Comparison of ENCODE assay signal across 9 mouse cellular contexts in genomic region chr11:118212636-118213112, GRCm38 (mm10). TPM values are rescaled to one million over a fixed set of nuclear protein-coding genes. Genes with fewer than 3 reads are reported as not detected.
A peak's percentile ranks its signal among the peaks of the same experiment; 100 is the strongest.
DNase-seq lines count a peak whose midpoint lies in the region; ATAC-seq and TF ChIP-seq lines count a peak whose summit lies in the region.
"Had no signal": no experiment of that assay in that cellular context is flagged by ENCODE, and none has a peak within 500 bp of the region (broad histone marks: within the 10 kb centered on the region; RNA-seq: fewer than 3 reads in every experiment).

No protein-coding gene starts in this region.

- H3K4me1 ChIP-seq in forebrain, embryonic 10.5 days: peaks cover 59% of the 10 kb centered on the region
- H3K4me1 ChIP-seq in forebrain, embryonic 11.5 days (replicated peaks; ENCODE audit: control insufficient read depth, insufficient read depth, low read length): peaks cover 15% of the 10 kb centered on the region; the same call in 1 of the 2 replicates
- peaks cover 51% of the 10 kb centered on the region for H3K4me1 ChIP-seq in thymus, adult 2 months (replicated peaks; ENCODE audit: control insufficient read depth, insufficient read depth, low read length)
- H3K4me1 ChIP-seq in limb, embryonic 11.5 days (ENCODE audit: control insufficient read depth, insufficient read depth, low read length): peaks cover 43% of the 10 kb centered on the region
- H3K4me1 ChIP-seq in stomach, embryonic 16.5 days (ENCODE audit: control insufficient read depth, insufficient read depth, low read length): peaks cover 55% of the 10 kb centered on the region

- TF ChIP-seq CTCF in thymus, adult 2 months (IDR thresholded peaks at IDR 0.05; ENCODE audit: borderline replicate concordance, control insufficient read depth, extremely low read depth, insufficient read depth, low read length, poor library complexity): no peak

- no peaks in the 10 kb centered on the region for H3K27me3 ChIP-seq in forebrain, embryonic 10.5 days (ENCODE audit: poor library complexity, severe bottlenecking)
- no peaks in the 10 kb centered on the region for H3K27me3 ChIP-seq in forebrain, embryonic 11.5 days (ENCODE audit: control insufficient read depth, insufficient read depth, low read length)
- no peaks in the 10 kb centered on the region for H3K27me3 ChIP-seq in thymus, adult 2 months (ENCODE audit: control insufficient read depth, insufficient read depth, low read length)
- no peaks in the 10 kb centered on the region for H3K27me3 ChIP-seq in limb, embryonic 11.5 days (ENCODE audit: control insufficient read depth, insufficient read depth, low read length)
- no peaks in the 10 kb centered on the region for H3K27me3 ChIP-seq in stomach, embryonic 16.5 days (ENCODE audit: control insufficient read depth, insufficient read depth, low read length)
- H3K27me3 ChIP-seq: embryonic facial prominence, embryonic 12.5 days had no signal

- intact Hi-C loops in heart, postnatal 36 days (cut with DNase I): loop anchor here (5.0 kb wide), 1 partner anchor 40 kb away; no protein-coding TSS in a partner anchor

- H3K4me2 ChIP-seq in forebrain, embryonic 11.5 days (ENCODE audit: low read depth, low read length, severe bottlenecking): no peak overlapping the region
- 0 out of 2 replicates have a peak overlapping the region, but pooled peaks have one; percentile 2 for H3K4me2 ChIP-seq in limb, embryonic 11.5 days (ENCODE audit: low read depth, severe bottlenecking)
- peak overlapping the region; percentile 27; the same call in 1 of the 2 replicates for H3K4me2 ChIP-seq in stomach, embryonic 16.5 days (ENCODE audit: low read depth, low read length)
- H3K4me2 ChIP-seq: embryonic facial prominence, embryonic 12.5 days had no signal

- H3K27ac ChIP-seq in forebrain, embryonic 10.5 days: peak overlapping the region; percentile 66; the same call in 1 of the 2 replicates
- H3K27ac ChIP-seq in forebrain, embryonic 11.5 days (ENCODE audit: low read depth, low read length): no peak overlapping the region
- peak overlapping the region; percentile 1; the same call in 1 of the 2 replicates for H3K27ac ChIP-seq in thymus, adult 2 months (ENCODE audit: control insufficient read depth, insufficient read depth, low read length)
- no peak overlapping the region; the same call in 1 of the 2 replicates for H3K27ac ChIP-seq in limb, embryonic 11.5 days (replicated peaks; ENCODE audit: low read depth, low read length)
- H3K27ac ChIP-seq in stomach, embryonic 16.5 days (ENCODE audit: low read length): peak overlapping the region; percentile 87
- H3K27ac ChIP-seq: embryonic facial prominence, embryonic 12.5 days had no signal

- no peak for TF ChIP-seq POLR2A in thymus, adult 2 months (IDR thresholded peaks at IDR 0.05; ENCODE audit: control insufficient read depth, extremely low read depth, insufficient read depth, low read length, poor library complexity)

- no peak overlapping the region for H3K4me3 ChIP-seq in forebrain, embryonic 10.5 days
- H3K4me3 ChIP-seq in forebrain, embryonic 11.5 days (ENCODE audit: low read depth, low read length): no peak overlapping the region
- H3K4me3 ChIP-seq in thymus, adult 2 months (ENCODE audit: control insufficient read depth, insufficient read depth, low read length): no peak overlapping the region
- no peak overlapping the region for H3K4me3 ChIP-seq in limb, embryonic 11.5 days (ENCODE audit: low read depth, low read length)
- H3K4me3 ChIP-seq in stomach, embryonic 16.5 days (replicated peaks; ENCODE audit: low read length): 0 out of 2 replicates have a peak overlapping the region, but pooled peaks have one; percentile 8
- H3K4me3 ChIP-seq: embryonic facial prominence, embryonic 12.5 days had no signal

- WGBS in forebrain, embryonic 10.5 days: 79% methylated on average over 7 of the region's 7 CpGs
- 76% methylated on average over 7 of the region's 7 CpGs for WGBS in forebrain, embryonic 11.5 days
- WGBS in thymus, adult 2 months: 43% methylated on average over 7 of the region's 7 CpGs
- WGBS in limb, embryonic 11.5 days: 71% methylated on average over 7 of the region's 7 CpGs
- 49% methylated on average over 7 of the region's 7 CpGs for WGBS in stomach, embryonic 16.5 days

- no peak for ATAC-seq in forebrain, embryonic 11.5 days (replicated peaks; ENCODE audit: low FRiP score)
- no peak for ATAC-seq in limb, embryonic 11.5 days (ENCODE audit: insufficient number of reproducible peaks, low FRiP score, low TSS enrichment, low read depth)
- ATAC-seq in stomach, embryonic 16.5 days (ENCODE audit: insufficient read depth, low FRiP score): peak; percentile 59

- no peaks in the 10 kb centered on the region for H3K9me3 ChIP-seq in forebrain, embryonic 10.5 days
- H3K9me3 ChIP-seq in forebrain, embryonic 11.5 days (ENCODE audit: control insufficient read depth, low read length): no peaks in the 10 kb centered on the region
- H3K9me3 ChIP-seq in limb, embryonic 11.5 days (ENCODE audit: control insufficient read depth, low read length): no peaks in the 10 kb centered on the region
- H3K9me3 ChIP-seq in stomach, embryonic 16.5 days (replicated peaks; ENCODE audit: control insufficient read depth, low read length): no peaks in the 10 kb centered on the region
- H3K9me3 ChIP-seq: embryonic facial prominence, embryonic 12.5 days had no signal

- no peak for DNase-seq in forebrain, embryonic 10.5 days (ENCODE audit: extremely low spot score, low spot score)
- DNase-seq in forebrain, embryonic 11.5 days (ENCODE audit: low spot score): no peak
- no peak for DNase-seq in thymus, adult 2 months
- DNase-seq in thymus, postnatal 4 days: no peak
- DNase-seq in limb, embryonic 11.5 days (ENCODE audit: low spot score): no peak
- DNase-seq in thymus, postnatal 14 days: no peak
- DNase-seq in heart, postnatal 36 days: no peak

- H3K36me3 ChIP-seq in forebrain, embryonic 10.5 days (replicated peaks): no peaks in the 10 kb centered on the region
- no peaks in the 10 kb centered on the region for H3K36me3 ChIP-seq in forebrain, embryonic 11.5 days (ENCODE audit: control insufficient read depth, insufficient read depth, low read length)
- H3K36me3 ChIP-seq in thymus, adult 2 months (ENCODE audit: control insufficient read depth, insufficient read depth, low read length): no peaks in the 10 kb centered on the region
- H3K36me3 ChIP-seq in limb, embryonic 11.5 days (ENCODE audit: control insufficient read depth, insufficient read depth, low read length): no peaks in the 10 kb centered on the region
- H3K36me3 ChIP-seq in stomach, embryonic 16.5 days (ENCODE audit: control insufficient read depth, insufficient read depth, low read length): no peaks in the 10 kb centered on the region
- H3K36me3 ChIP-seq: embryonic facial prominence, embryonic 12.5 days had no signal

- no peak overlapping the region for H3K9ac ChIP-seq in forebrain, embryonic 11.5 days (ENCODE audit: low read length)
- H3K9ac ChIP-seq in limb, embryonic 11.5 days (ENCODE audit: low read length): no peak overlapping the region
- H3K9ac ChIP-seq in stomach, embryonic 16.5 days (ENCODE audit: low read length): 0 out of 2 replicates have a peak overlapping the region, but pooled peaks have one; percentile 44
- H3K9ac ChIP-seq: embryonic facial prominence, embryonic 12.5 days had no signal

RNA-seq across cellular contexts. Expression of gene Cyth1, which starts 35.7 kb away (rescaled TPM):
- polyA plus RNA-seq in forebrain, embryonic 10.5 days (2016; fragmentation: Nextera tagmentation; extraction: Ambion mirVana): 10.1 and 11.5 TPM in 2 replicates
- 11.5 and 12.1 TPM in 2 replicates for polyA plus RNA-seq in forebrain, embryonic 11.5 days (2014; fragmentation: Nextera tagmentation; extraction: Ambion mirVana)
- polyA plus RNA-seq in thymus, adult 2 months (2012; rRNA removed): 66.7 and 70.0 TPM in 2 replicates
- polyA plus RNA-seq in limb, embryonic 11.5 days (2014; fragmentation: Nextera tagmentation; extraction: Ambion mirVana): 13.3 and 16.2 TPM in 2 replicates
- 10.6 and 12.2 TPM in 2 replicates for polyA plus RNA-seq in stomach, embryonic 16.5 days (2015; fragmentation: Nextera tagmentation; extraction: Ambion mirVana)
- total RNA-seq in heart, postnatal 36 days (2021): 10 to 100 TPM; 45.6 to 51.6 TPM

Comparison
In these comparisons a context has a peak if more than half of its experiments do, and no peak if none do; other contexts are left out.
1. H3K27ac ChIP-seq: peak in forebrain, embryonic 10.5 days (single experiment), thymus, adult 2 months (single experiment) and stomach, embryonic 16.5 days (single experiment); none in forebrain, embryonic 11.5 days (single experiment) and limb, embryonic 11.5 days (single experiment).